Mouse (Mus musculus): Measurements from ENCODE around the gene Nlrc5.

DNA sequence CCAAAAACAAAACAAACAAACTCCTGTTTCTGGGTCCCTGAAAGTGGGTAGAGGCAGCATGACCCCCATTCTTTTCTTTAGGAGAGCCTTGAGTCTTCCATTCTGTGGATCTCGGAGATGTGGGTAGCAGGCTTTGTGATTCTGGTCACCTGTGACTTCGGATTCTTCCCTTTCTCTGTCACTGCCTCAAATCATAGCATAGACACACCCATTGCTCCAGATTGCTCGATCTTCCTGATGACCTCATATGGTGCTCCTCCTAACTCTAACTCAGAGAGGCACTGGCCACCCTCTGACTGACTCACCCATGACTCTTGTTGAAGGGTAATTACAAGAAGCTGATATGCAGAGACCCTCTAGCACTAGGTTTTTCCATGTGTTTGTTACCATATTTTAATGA is 2.7 kb downstream of the Nlrc5 start:
- TF ChIP-seq POLR2A (IDR thresholded peaks at IDR 0.05; ENCODE audit: insufficient read depth, low read length) (no peak), EP300 (IDR thresholded peaks at IDR 0.05; ENCODE audit: insufficient read depth, low read depth, low read length) (no peak), CTCF (IDR thresholded peaks at IDR 0.05; ENCODE audit: low read depth, low read length) (no peak)
